Mouse (Mus musculus): ENCODE measurements around the gene Olfr104-ps. TPM values are rescaled to one million over a fixed set of nuclear protein-coding genes. Genes with fewer than 3 reads are reported as not detected.

The Olfr104-ps gene
- not detected in 2 replicates for polyA plus RNA-seq (2012; rRNA removed)
- not detected in 2 replicates for polyA plus RNA-seq (2014; fragmentation: Nextera tagmentation; extraction: Ambion mirVana)

GRCm38 (mm10) chr17:37359282-37359681 lies at the start of gene Olfr104-ps:
Olfr104-ps (plus strand) TSS chr17:37359582.
- ATAC-seq (ENCODE audit: low FRiP score, low read depth) = no peak
- no peak within 1 kb of the TSS for H3K27ac ChIP-seq (replicated peaks; ENCODE audit: low read depth, low read length)
- H3K4me1 ChIP-seq (ENCODE audit: control insufficient read depth, insufficient read depth, low read length) = no peaks in the 10 kb centered on the region
- no peak for DNase-seq (ENCODE audit: low spot score)
- H3K9me3 ChIP-seq (ENCODE audit: control insufficient read depth, low read length) = no peaks in the 10 kb centered on the region
- no peaks in the 10 kb centered on the region for H3K27me3 ChIP-seq (ENCODE audit: control insufficient read depth, insufficient read depth, low read length)
- no peak within 1 kb of the TSS for H3K4me3 ChIP-seq (replicated peaks; ENCODE audit: low read length)
- no peak within 1 kb of the TSS for H3K9ac ChIP-seq (ENCODE audit: low read depth, low read length, severe bottlenecking)
- H3K36me3 ChIP-seq (ENCODE audit: control insufficient read depth, insufficient read depth, low read length) = no peaks in the 10 kb centered on the region
- TF ChIP-seq POLR2A (IDR thresholded peaks at IDR 0.05; ENCODE audit: borderline replicate concordance, extremely low read depth, insufficient read depth, insufficient read length) = no peak
- no peak within 1 kb of the TSS for H3K4me2 ChIP-seq (replicated peaks; ENCODE audit: low read depth, low read length, severe bottlenecking)

DNA sequence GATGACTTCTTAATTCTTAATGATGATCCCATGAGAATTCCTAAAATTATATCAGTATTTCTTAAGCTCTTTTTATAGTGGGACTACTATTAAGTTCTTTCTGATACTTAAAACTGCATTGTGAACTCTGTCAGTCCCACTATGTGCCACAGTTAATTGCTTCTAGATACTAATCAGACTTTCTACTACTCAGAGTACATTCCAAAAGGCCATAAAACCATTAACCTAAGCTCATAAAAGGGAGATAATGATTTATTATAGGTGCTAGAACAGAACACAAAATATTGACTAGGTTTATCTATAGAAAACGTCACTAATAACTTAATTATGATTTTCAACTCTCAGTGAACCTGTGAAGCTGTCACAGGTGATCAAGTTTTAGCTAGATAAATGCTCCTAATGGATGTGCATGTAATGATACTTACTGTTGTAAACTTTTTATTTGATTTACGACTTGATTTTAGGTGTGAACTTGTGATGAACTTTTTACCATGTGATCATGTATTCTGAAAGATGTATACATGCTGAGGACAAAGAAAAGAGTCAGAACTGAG lies 49.2 kb upstream of the Olfr104-ps start:
- H3K4me3 ChIP-seq (replicated peaks; ENCODE audit: low read length) = no peak overlapping the region
- 26% methylated on average over 2 of the region's 2 CpGs for WGBS

GRCm38 (mm10) chr17:37316954-37317353 lies 42.4 kb upstream of the Olfr104-ps start, which contains the start of gene Olfr102:
Olfr102 (minus strand) TSS chr17:37317054.
- no peaks in the 10 kb centered on the region for H3K9me3 ChIP-seq (ENCODE audit: control insufficient read depth, low read length)
- no peak for ATAC-seq (ENCODE audit: low FRiP score, low read depth)
- no peak within 1 kb of the TSS for H3K4me2 ChIP-seq (replicated peaks; ENCODE audit: low read depth, low read length, severe bottlenecking)
- no peak within 1 kb of the TSS for H3K27ac ChIP-seq (replicated peaks; ENCODE audit: low read depth, low read length)
- DNase-seq (ENCODE audit: low spot score) = no peak
- H3K36me3 ChIP-seq (ENCODE audit: control insufficient read depth, insufficient read depth, low read length) = no peaks in the 10 kb centered on the region
- H3K27me3 ChIP-seq (ENCODE audit: control insufficient read depth, insufficient read depth, low read length) = no peaks in the 10 kb centered on the region
- TF ChIP-seq POLR2A (IDR thresholded peaks at IDR 0.05; ENCODE audit: borderline replicate concordance, extremely low read depth, insufficient read depth, insufficient read length) = no peak
- H3K4me3 ChIP-seq (replicated peaks; ENCODE audit: low read length) = no peak within 1 kb of the TSS
- H3K9ac ChIP-seq (ENCODE audit: low read depth, low read length, severe bottlenecking) = no peak within 1 kb of the TSS
- H3K4me1 ChIP-seq (ENCODE audit: control insufficient read depth, insufficient read depth, low read length) = no peaks in the 10 kb centered on the region

More for the DNA sequence above, 49.2 kb upstream of the Olfr104-ps start:
- no peaks in the 10 kb centered on the region for H3K27me3 ChIP-seq (ENCODE audit: control insufficient read depth, insufficient read depth, low read length)
- no peaks in the 10 kb centered on the region for H3K4me1 ChIP-seq (ENCODE audit: control insufficient read depth, insufficient read depth, low read length)
- no peak for ATAC-seq (ENCODE audit: low FRiP score, low read depth)
- DNase-seq (ENCODE audit: low spot score) = no peak
- no peak for TF ChIP-seq POLR2A (IDR thresholded peaks at IDR 0.05; ENCODE audit: borderline replicate concordance, extremely low read depth, insufficient read depth, insufficient read length)
- H3K9me3 ChIP-seq (ENCODE audit: control insufficient read depth, low read length) = no peaks in the 10 kb centered on the region
- no peak overlapping the region for H3K4me2 ChIP-seq (replicated peaks; ENCODE audit: low read depth, low read length, severe bottlenecking)
- H3K27ac ChIP-seq (replicated peaks; ENCODE audit: low read depth, low read length) = no peak overlapping the region
- no peaks in the 10 kb centered on the region for H3K36me3 ChIP-seq (ENCODE audit: control insufficient read depth, insufficient read depth, low read length)
- no peak overlapping the region for H3K9ac ChIP-seq (ENCODE audit: low read depth, low read length, severe bottlenecking)

DNA sequence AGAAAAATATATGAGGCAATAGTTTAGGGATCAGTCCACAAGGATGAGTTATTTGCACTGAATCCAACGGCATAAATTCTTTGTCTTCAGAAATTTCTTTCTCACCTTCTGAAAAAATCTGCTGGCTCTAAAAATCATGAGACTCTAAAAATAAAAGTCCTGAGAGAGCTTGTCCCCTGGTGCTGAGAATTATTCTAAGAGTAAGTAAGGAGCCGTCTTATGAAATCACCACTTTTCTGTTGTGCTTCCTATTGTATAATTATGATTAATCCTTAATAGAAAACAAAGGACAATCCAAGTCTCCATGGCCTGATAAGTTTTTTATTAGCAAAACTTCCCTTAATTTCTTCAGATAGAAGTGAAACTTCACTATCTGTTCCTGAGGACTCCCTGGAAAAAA lies 19.8 kb upstream of the Olfr104-ps start, which contains the start of gene Olfr103:
Gene Olfr103, minus strand, starts transcription at position 101 of the 400 bp plus-strand sequence.
- no peak within 1 kb of the TSS for H3K4me3 ChIP-seq (replicated peaks; ENCODE audit: low read length)
- no peaks in the 10 kb centered on the region for H3K36me3 ChIP-seq (ENCODE audit: control insufficient read depth, insufficient read depth, low read length)
- TF ChIP-seq POLR2A (IDR thresholded peaks at IDR 0.05; ENCODE audit: borderline replicate concordance, extremely low read depth, insufficient read depth, insufficient read length) = no peak
- no peak for ATAC-seq (ENCODE audit: low FRiP score, low read depth)
- DNase-seq (ENCODE audit: low spot score) = no peak
- no peak within 1 kb of the TSS for H3K9ac ChIP-seq (ENCODE audit: low read depth, low read length, severe bottlenecking)
- no peak within 1 kb of the TSS for H3K4me2 ChIP-seq (replicated peaks; ENCODE audit: low read depth, low read length, severe bottlenecking)
- H3K9me3 ChIP-seq (ENCODE audit: control insufficient read depth, low read length) = no peaks in the 10 kb centered on the region
- no peak within 1 kb of the TSS for H3K27ac ChIP-seq (replicated peaks; ENCODE audit: low read depth, low read length)
- 78% methylated on average over 2 of the region's 2 CpGs for WGBS
- no peaks in the 10 kb centered on the region for H3K4me1 ChIP-seq (ENCODE audit: control insufficient read depth, insufficient read depth, low read length)
- no peaks in the 10 kb centered on the region for H3K27me3 ChIP-seq (ENCODE audit: control insufficient read depth, insufficient read depth, low read length)

DNA sequence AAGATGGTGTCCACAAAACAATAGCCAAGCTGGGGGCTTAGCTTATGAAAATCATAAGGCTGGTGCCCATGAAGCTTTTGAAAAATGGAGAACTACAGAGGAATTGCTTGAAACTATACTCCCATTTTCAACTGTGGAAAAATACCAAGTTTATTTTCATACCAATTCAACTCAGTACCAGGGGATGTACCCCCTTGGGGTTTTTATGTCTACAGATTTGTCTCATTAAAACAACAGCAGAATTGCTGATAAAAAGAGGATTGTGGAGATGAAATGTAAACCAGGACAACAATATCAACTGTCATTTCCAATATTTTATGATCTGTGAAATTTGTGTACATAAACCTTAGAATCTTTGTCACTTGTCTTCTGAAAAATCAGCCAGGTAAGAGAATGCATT lies 19.4 kb downstream of the Olfr104-ps start, which contains the start of gene Olfr105-ps:
Gene Olfr105-ps, plus strand, starts transcription at position 301 of the 400 bp plus-strand sequence.
- TF ChIP-seq POLR2A (IDR thresholded peaks at IDR 0.05; ENCODE audit: borderline replicate concordance, extremely low read depth, insufficient read depth, insufficient read length) = no peak
- no peak within 1 kb of the TSS for H3K4me2 ChIP-seq (replicated peaks; ENCODE audit: low read depth, low read length, severe bottlenecking)

More for the DNA sequence above, 19.4 kb downstream of the Olfr104-ps start, which contains the start of gene Olfr105-ps:
- ATAC-seq (ENCODE audit: low FRiP score, low read depth) (no peak), DNase-seq (ENCODE audit: low spot score) (no peak)
- H3K4me1 ChIP-seq (ENCODE audit: control insufficient read depth, insufficient read depth, low read length) = no peaks in the 10 kb centered on the region
- no peak within 1 kb of the TSS for H3K27ac ChIP-seq (replicated peaks; ENCODE audit: low read depth, low read length)
- H3K9me3 ChIP-seq (ENCODE audit: control insufficient read depth, low read length) = no peaks in the 10 kb centered on the region
- no peak within 1 kb of the TSS for H3K9ac ChIP-seq (ENCODE audit: low read depth, low read length, severe bottlenecking)
- H3K27me3 ChIP-seq (ENCODE audit: control insufficient read depth, insufficient read depth, low read length) = no peaks in the 10 kb centered on the region
- H3K4me3 ChIP-seq (replicated peaks; ENCODE audit: low read length) = no peak within 1 kb of the TSS
- no peaks in the 10 kb centered on the region for H3K36me3 ChIP-seq (ENCODE audit: control insufficient read depth, insufficient read depth, low read length)

All from limb, embryonic 14.5 days (tissue).